Mouse (Mus musculus) limb, embryonic 12.5 days (tissue): ENCODE data around the gene Celf2. TPM values are rescaled to one million over a fixed set of nuclear protein-coding genes. Genes with fewer than 3 reads are reported as not detected.

ENCODE experiments used
- ATAC-seq: fragments of 200-750 bp; cut with Nextera tagmentation; 2 replicates; pipeline ENCODE4 v1.8.0; 2017; ENCODE audit warnings: low read depth, moderate TSS enrichment; ENCODE audit not compliant: insufficient number of reproducible peaks, insufficient read depth, low FRiP score, low TSS enrichment
- H3K27ac ChIP-seq: fragments of 300-500 bp; sonication (generic); 2 replicates; pipeline ENCODE4 v1.5.1; 2016; ENCODE audit warnings: mild to moderate bottlenecking, moderate library complexity
- H3K27me3 ChIP-seq: fragments of 300-500 bp; sonication (generic); 2 replicates; pipeline ENCODE4 v1.6.1; 2016; ENCODE audit warnings: mild to moderate bottlenecking, moderate library complexity
- H3K36me3 ChIP-seq: fragments of 300-500 bp; sonication (generic); 2 replicates; pipeline ENCODE4 v1.6.1; 2016; ENCODE audit warnings: mild to moderate bottlenecking, moderate library complexity
- H3K4me1 ChIP-seq: fragments of 300-500 bp; sonication (generic); replicated peaks from 2 replicates; pipeline ENCODE4 v1.6.1; 2016
- H3K4me2 ChIP-seq: fragments of 300-500 bp; sonication (generic); 2 replicates; pipeline ENCODE4 v1.6.1; 2016; ENCODE audit warnings: mild to moderate bottlenecking, moderate library complexity
- H3K4me3 ChIP-seq: fragments of 300-500 bp; sonication (generic); replicated peaks from 2 replicates; pipeline ENCODE4 v1.5.1; 2016; ENCODE audit warnings: mild to moderate bottlenecking
- H3K9ac ChIP-seq: fragments of 300-500 bp; sonication (generic); replicated peaks from 2 replicates; pipeline ENCODE4 v1.6.1; 2016; ENCODE audit warnings: mild to moderate bottlenecking, moderate library complexity
- H3K9me3 ChIP-seq: fragments of 300-500 bp; sonication (generic); 2 replicates; pipeline ENCODE4 v1.6.1; 2016; ENCODE audit warnings: mild to moderate bottlenecking, moderate library complexity
- WGBS: fragments of 180-500 bp; shearing (Covaris S2); methylation state at CpG from one replicate; pipeline ENCODE4 v1.1.7; 2016; 5-methylcytosine and 5-hydroxymethylcytosine counted together
- polyA plus RNA-seq: library from polyadenylated mRNA; unstranded; fragments of >200 nt; fragmentation: Nextera tagmentation; extraction: Ambion mirVana; gene quantifications from 2 replicates; pipeline ENCODE4 v1.2.1, GENCODE M21; 2016

Gene Celf2
- polyA plus RNA-seq, 1 experiment from 2014 or later, result 35.6 TPM

GRCm38 (mm10) chr2:6653719-6654118 lies 855.6 kb downstream of the Celf2 start:
- no peak overlapping the region for H3K4me2 ChIP-seq
- H3K27ac ChIP-seq, result no peak overlapping the region
- H3K4me1 ChIP-seq, result no peaks in the 10 kb centered on the region
- no peak overlapping the region for H3K9ac ChIP-seq
- H3K36me3 ChIP-seq, result no peaks in the 10 kb centered on the region
- WGBS, result 66% methylated on average over 6 of the region's 6 CpGs
- ATAC-seq, result no peak
- no peaks in the 10 kb centered on the region for H3K9me3 ChIP-seq
- no peaks in the 10 kb centered on the region for H3K27me3 ChIP-seq
- no peak overlapping the region for H3K4me3 ChIP-seq

DNA sequence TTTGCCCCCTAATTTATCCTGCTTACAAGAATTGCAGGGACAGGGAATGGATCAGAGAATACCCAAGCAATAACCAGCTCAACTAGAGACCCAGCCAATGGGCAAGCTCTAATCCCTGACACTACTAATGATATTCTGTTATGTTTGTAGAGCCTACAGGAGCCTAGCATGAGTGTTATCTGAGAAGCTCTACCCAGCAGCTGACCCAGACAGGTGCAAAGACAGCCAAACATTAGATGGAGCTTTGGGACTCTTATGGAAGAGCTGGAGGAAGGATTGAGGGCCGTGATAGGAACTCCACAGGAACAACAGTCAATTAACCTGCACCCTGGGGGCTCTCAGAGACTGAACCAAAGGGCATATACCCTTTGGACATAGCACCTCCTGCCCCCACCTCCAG lies 857.7 kb downstream of the Celf2 start:
- Histone ChIP-seq H3K36me3 (no peaks in the 10 kb centered on the region), H3K4me3 (no peak overlapping the region), H3K27me3 (no peaks in the 10 kb centered on the region), H3K4me1 (no peaks in the 10 kb centered on the region), H3K9me3 (no peaks in the 10 kb centered on the region), H3K27ac (no peak overlapping the region), H3K9ac (no peak overlapping the region), H3K4me2 (no peak overlapping the region)
- no peak for ATAC-seq
- 74% methylated on average over 1 of the region's 1 CpGs for WGBS

DNA sequence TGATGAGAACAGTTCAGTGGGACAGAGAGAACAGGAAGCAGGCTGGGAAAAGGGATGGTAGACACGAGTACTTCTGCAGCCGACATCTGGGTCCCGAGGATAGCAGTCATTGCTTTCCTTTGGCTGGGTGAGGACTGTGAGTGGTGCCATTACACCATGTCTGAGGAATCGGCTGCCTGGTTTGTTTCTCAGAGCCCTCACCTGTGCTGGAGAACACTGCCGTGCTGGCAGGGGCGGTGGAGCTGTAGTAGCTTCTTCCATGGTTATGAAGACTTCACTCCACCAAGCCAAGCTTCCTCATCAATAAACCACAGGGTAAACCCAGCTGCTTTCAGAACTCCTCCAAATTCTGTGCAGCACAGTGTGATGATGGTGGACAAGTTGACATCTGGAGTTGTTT lies 860.5 kb downstream of the Celf2 start:
- H3K27ac ChIP-seq, result no peak overlapping the region
- H3K9ac ChIP-seq, result no peak overlapping the region
- no peak for ATAC-seq
- no peaks in the 10 kb centered on the region for H3K27me3 ChIP-seq
- WGBS, result 84% methylated on average over 6 of the region's 6 CpGs
- no peaks in the 10 kb centered on the region for H3K36me3 ChIP-seq
- no peak overlapping the region for H3K4me3 ChIP-seq
- H3K9me3 ChIP-seq, result no peaks in the 10 kb centered on the region
- no peaks in the 10 kb centered on the region for H3K4me1 ChIP-seq
- H3K4me2 ChIP-seq, result no peak overlapping the region

DNA sequence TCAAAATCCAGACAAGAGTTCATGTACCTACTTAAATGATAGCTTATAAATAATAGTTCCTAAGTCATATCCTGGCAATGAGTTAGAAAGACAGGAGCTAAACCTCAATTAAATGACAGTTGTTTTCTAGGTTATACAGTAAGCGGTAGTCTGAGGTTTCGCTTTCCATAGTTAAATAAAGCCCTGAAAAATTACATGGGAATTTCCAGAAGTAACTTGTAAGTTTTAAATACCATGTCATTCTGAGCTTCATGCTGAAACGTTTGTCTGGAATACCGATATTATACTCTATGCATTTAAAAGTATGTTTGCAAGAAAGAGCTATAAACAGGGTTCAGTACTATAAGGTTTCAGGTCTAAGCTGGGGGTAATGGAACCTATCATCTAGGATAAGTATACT lies 862.3 kb downstream of the Celf2 start:
- ATAC-seq, result no peak
- H3K27me3 ChIP-seq, result no peaks in the 10 kb centered on the region
- H3K27ac ChIP-seq, result no peak overlapping the region
- no peak overlapping the region for H3K4me3 ChIP-seq
- no peak overlapping the region for H3K9ac ChIP-seq
- 92% methylated on average over 4 of the region's 4 CpGs for WGBS
- no peaks in the 10 kb centered on the region for H3K4me1 ChIP-seq
- H3K4me2 ChIP-seq, result no peak overlapping the region
- no peaks in the 10 kb centered on the region for H3K9me3 ChIP-seq
- H3K36me3 ChIP-seq, result no peaks in the 10 kb centered on the region

GRCm38 (mm10) chr2:6646325-6646724 lies 863.0 kb downstream of the Celf2 start:
- 81% methylated on average over 3 of the region's 3 CpGs for WGBS
- Histone ChIP-seq H3K27ac (no peak overlapping the region), H3K4me1 (no peaks in the 10 kb centered on the region), H3K4me2 (no peak overlapping the region), H3K27me3 (no peaks in the 10 kb centered on the region), H3K4me3 (no peak overlapping the region), H3K9me3 (no peaks in the 10 kb centered on the region), H3K9ac (no peak overlapping the region), H3K36me3 (no peaks in the 10 kb centered on the region)
- ATAC-seq, result no peak

GRCm38 (mm10) chr2:6642222-6642850 lies 867.0 kb downstream of the Celf2 start:
- H3K27ac ChIP-seq, result no peak overlapping the region
- H3K27me3 ChIP-seq, result no peaks in the 10 kb centered on the region
- no peak for ATAC-seq
- no peaks in the 10 kb centered on the region for H3K9me3 ChIP-seq
- H3K36me3 ChIP-seq, result no peaks in the 10 kb centered on the region
- no peak overlapping the region for H3K4me3 ChIP-seq
- no peak overlapping the region for H3K4me2 ChIP-seq
- H3K4me1 ChIP-seq, result no peaks in the 10 kb centered on the region
- WGBS, result 82% methylated on average over 3 of the region's 3 CpGs
- no peak overlapping the region for H3K9ac ChIP-seq

GRCm38 (mm10) chr2:6639370-6639769 lies 870.0 kb downstream of the Celf2 start:
- no peak overlapping the region for H3K9ac ChIP-seq
- H3K4me2 ChIP-seq, result no peak overlapping the region
- H3K4me1 ChIP-seq, result no peaks in the 10 kb centered on the region
- no peak overlapping the region for H3K4me3 ChIP-seq
- no peaks in the 10 kb centered on the region for H3K27me3 ChIP-seq
- no peak for ATAC-seq
- H3K27ac ChIP-seq, result no peak overlapping the region
- H3K9me3 ChIP-seq, result no peaks in the 10 kb centered on the region
- 85% methylated on average over 6 of the region's 6 CpGs for WGBS
- H3K36me3 ChIP-seq, result no peaks in the 10 kb centered on the region

DNA sequence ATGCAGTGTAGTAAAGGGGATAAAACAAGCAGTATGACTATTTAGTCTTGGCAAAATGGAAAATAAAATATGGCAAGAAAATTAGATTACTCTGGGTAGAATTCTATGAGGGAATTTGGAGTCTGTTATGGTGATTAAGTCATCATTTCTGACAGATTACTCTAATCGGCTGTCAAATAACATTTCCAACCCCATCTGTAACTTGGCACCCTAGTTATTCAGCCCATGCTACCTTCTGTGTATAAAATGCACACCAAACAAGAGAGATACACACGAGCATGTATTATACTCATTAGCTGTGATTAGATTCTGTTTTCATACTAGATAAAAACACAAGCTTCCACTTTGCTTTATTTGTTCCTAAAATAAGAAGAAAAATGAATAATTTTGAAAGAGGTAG lies 872.2 kb downstream of the Celf2 start:
- no peak for ATAC-seq
- H3K9me3 ChIP-seq, result no peaks in the 10 kb centered on the region
- H3K9ac ChIP-seq, result no peak overlapping the region
- WGBS, result 80% methylated on average over 2 of the region's 2 CpGs
- H3K36me3 ChIP-seq, result no peaks in the 10 kb centered on the region
- H3K4me3 ChIP-seq, result no peak overlapping the region
- H3K27ac ChIP-seq, result no peak overlapping the region
- H3K4me2 ChIP-seq, result no peak overlapping the region
- no peaks in the 10 kb centered on the region for H3K4me1 ChIP-seq
- no peaks in the 10 kb centered on the region for H3K27me3 ChIP-seq

DNA sequence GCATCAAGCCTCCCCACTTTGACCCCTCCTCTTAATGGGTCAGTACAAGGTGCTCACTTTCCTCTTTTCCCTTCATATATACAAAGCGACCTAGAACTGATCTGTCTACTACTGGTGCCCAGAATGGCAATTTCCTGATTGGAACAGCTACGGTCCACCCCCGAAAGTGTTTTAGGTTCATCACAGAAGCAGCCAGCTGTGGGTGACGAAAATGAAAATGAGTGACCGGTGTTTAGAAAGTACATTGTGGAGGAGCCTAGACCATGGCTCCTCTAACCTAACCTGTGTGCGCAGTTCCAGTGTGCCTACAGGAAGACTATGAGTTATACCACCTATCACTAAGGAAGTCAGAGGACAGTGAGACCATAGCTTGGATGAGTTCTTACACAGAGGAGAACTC lies 874.5 kb downstream of the Celf2 start:
- Histone ChIP-seq H3K4me1 (no peaks in the 10 kb centered on the region), H3K4me3 (no peak overlapping the region), H3K36me3 (no peaks in the 10 kb centered on the region), H3K4me2 (no peak overlapping the region), H3K27me3 (no peaks in the 10 kb centered on the region), H3K9me3 (no peaks in the 10 kb centered on the region), H3K27ac (no peak overlapping the region), H3K9ac (no peak overlapping the region)
- no peak for ATAC-seq
- 93% methylated on average over 6 of the region's 6 CpGs for WGBS

DNA sequence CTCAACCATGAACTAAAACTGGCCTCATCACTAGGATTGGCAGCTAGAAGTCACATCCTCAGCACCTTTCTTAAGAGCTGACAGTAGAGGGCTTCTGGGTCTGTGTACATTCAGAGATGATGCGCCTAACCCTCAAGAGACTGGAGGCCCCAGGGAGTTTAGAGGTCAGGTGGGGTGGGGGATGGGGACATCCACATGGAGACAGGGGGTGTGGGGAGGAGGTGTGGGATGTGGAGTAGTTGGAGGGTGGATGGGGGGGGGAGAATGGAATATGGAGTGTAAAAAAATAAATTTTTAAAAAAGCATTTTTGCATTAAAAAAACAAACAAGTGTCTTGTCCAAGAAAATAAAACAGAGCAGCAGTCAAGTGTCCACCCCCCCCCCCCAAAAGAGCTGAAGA lies 876.2 kb downstream of the Celf2 start:
- WGBS, result 89% methylated on average over 1 of the region's 1 CpGs
- Histone ChIP-seq H3K27me3 (no peaks in the 10 kb centered on the region), H3K4me2 (no peak overlapping the region), H3K4me3 (no peak overlapping the region), H3K4me1 (no peaks in the 10 kb centered on the region), H3K36me3 (no peaks in the 10 kb centered on the region), H3K9me3 (no peaks in the 10 kb centered on the region), H3K27ac (no peak overlapping the region), H3K9ac (no peak overlapping the region)
- no peak for ATAC-seq

GRCm38 (mm10) chr2:6623802-6624201 lies 885.6 kb downstream of the Celf2 start:
- no peaks in the 10 kb centered on the region for H3K9me3 ChIP-seq
- WGBS, result 60% methylated on average over 4 of the region's 4 CpGs
- no peaks in the 10 kb centered on the region for H3K4me1 ChIP-seq
- H3K27ac ChIP-seq, result no peak overlapping the region
- no peaks in the 10 kb centered on the region for H3K27me3 ChIP-seq
- H3K9ac ChIP-seq, result no peak overlapping the region
- ATAC-seq, result no peak
- H3K36me3 ChIP-seq, result no peaks in the 10 kb centered on the region
- no peak overlapping the region for H3K4me3 ChIP-seq
- H3K4me2 ChIP-seq, result no peak overlapping the region

DNA sequence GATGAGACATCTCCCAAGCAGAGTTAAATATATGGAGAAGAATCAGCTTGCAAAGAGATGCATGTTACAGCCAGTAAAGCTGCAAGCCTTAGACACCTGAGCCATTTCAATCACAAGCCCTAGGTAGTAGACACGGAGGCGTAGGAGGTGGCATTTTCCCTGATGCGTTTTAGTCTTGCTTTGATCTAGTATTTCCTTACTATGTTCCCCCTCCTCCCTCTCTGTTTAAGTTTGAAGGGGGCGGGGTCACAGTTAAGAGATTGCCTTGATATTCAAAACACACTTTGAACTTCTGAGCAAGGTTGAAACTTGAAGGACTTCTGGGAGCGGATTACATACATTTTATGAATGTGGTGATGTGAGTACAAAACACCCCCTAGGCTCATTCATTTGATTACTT lies 887.3 kb downstream of the Celf2 start:
- no peak overlapping the region for H3K9ac ChIP-seq
- H3K4me3 ChIP-seq, result no peak overlapping the region
- H3K9me3 ChIP-seq, result no peaks in the 10 kb centered on the region
- no peak overlapping the region for H3K4me2 ChIP-seq
- H3K27ac ChIP-seq, result no peak overlapping the region
- H3K27me3 ChIP-seq, result no peaks in the 10 kb centered on the region
- H3K4me1 ChIP-seq, result no peaks in the 10 kb centered on the region
- WGBS, result 52% methylated on average over 5 of the region's 5 CpGs
- H3K36me3 ChIP-seq, result no peaks in the 10 kb centered on the region
- no peak for ATAC-seq
